Mouse (Mus musculus): ENCODE data around the gene Hypm. TPM values are rescaled to one million over a fixed set of nuclear protein-coding genes. Genes with fewer than 3 reads are reported as not detected.

Hypm gene
- polyA plus RNA-seq, 1 experiment from 2014 or later = not detected

Other genes starting within 250 kb of the Hypm start
- 45.8 and 54.7 TPM in 2 replicates for gene Dynlt3, start 183.9 kb upstream of the Hypm start, polyA plus RNA-seq (2014; fragmentation: Nextera tagmentation; extraction: Ambion mirVana)
- gene H2al3, start 2.8 kb downstream of the Hypm start, polyA plus RNA-seq (2014; fragmentation: Nextera tagmentation; extraction: Ambion mirVana) = not detected in 2 replicates
- gene Sytl5, start 38.7 kb downstream of the Hypm start, polyA plus RNA-seq (2014; fragmentation: Nextera tagmentation; extraction: Ambion mirVana) = 0.44 and 0.56 TPM in 2 replicates